Mouse (Mus musculus) retina, embryonic 14.5 days (tissue): ENCODE data around the gene Lipt2.

Experiments
- DNase-seq: peaks from one replicate; pipeline ENCODE4 v3.0.0-alpha.2; 2015; ENCODE audit warnings: low spot score

The Lipt2 gene

GRCm38 (mm10) chr7:100159105-100159841, at the start of gene Lipt2:
Gene Lipt2 (plus strand): TSS chr7:100159277.
- peak; percentile 89 for DNase-seq

- no peak for DNase-seq
Measured at GRCm38 (mm10) chr7:100111506-100111905, 47.6 kb upstream of the Lipt2 start.

- peak; percentile 26 for DNase-seq
Measured at GRCm38 (mm10) chr7:100113821-100114220, 45.3 kb upstream of the Lipt2 start.

GRCm38 (mm10) chr7:100114279-100114678, 44.8 kb upstream of the Lipt2 start:
- DNase-seq, result no peak

- peak; percentile 71 for DNase-seq
Measured at GRCm38 (mm10) chr7:100120791-100121261, 38.3 kb upstream of the Lipt2 start.

GRCm38 (mm10) chr7:100121376-100121789, 37.7 kb upstream of the Lipt2 start, which contains the start of gene Pold3:
Gene Pold3 (minus strand): TSS chr7:100121565.
- peak; percentile 99 for DNase-seq

GRCm38 (mm10) chr7:100123486-100123885, 35.6 kb upstream of the Lipt2 start:
- peak; percentile 65 for DNase-seq

GRCm38 (mm10) chr7:100124211-100124610, 34.9 kb upstream of the Lipt2 start:
- peak; percentile 40 for DNase-seq

- DNase-seq, result no peak
Measured at GRCm38 (mm10) chr7:100125166-100125565, 33.9 kb upstream of the Lipt2 start.

- no peak for DNase-seq
Measured at GRCm38 (mm10) chr7:100126514-100126913, 32.6 kb upstream of the Lipt2 start.

GRCm38 (mm10) chr7:100128262-100129041, 30.6 kb upstream of the Lipt2 start:
- DNase-seq, result no peak

- DNase-seq, result no peak
Measured at GRCm38 (mm10) chr7:100130592-100130991, 28.5 kb upstream of the Lipt2 start.

GRCm38 (mm10) chr7:100132379-100132778, 26.7 kb upstream of the Lipt2 start:
- no peak for DNase-seq

- DNase-seq, result no peak
Measured at GRCm38 (mm10) chr7:100137038-100137437, 22.0 kb upstream of the Lipt2 start.

- DNase-seq, result no peak
Measured at GRCm38 (mm10) chr7:100138075-100138474, 21.0 kb upstream of the Lipt2 start.

- no peak for DNase-seq
Measured at GRCm38 (mm10) chr7:100140591-100140990, 18.5 kb upstream of the Lipt2 start.

- no peak for DNase-seq
Measured at GRCm38 (mm10) chr7:100148586-100148985, 10.5 kb upstream of the Lipt2 start.

- DNase-seq, result no peak
Measured at GRCm38 (mm10) chr7:100150086-100150485, 9.0 kb upstream of the Lipt2 start.

- DNase-seq, result no peak
Measured at GRCm38 (mm10) chr7:100150626-100151025, 8.5 kb upstream of the Lipt2 start.

- DNase-seq, result no peak
Measured at GRCm38 (mm10) chr7:100157669-100158068, 1.4 kb upstream of the Lipt2 start.

GRCm38 (mm10) chr7:100160006-100160405, 929 bp downstream of the Lipt2 start:
- DNase-seq, result no peak

GRCm38 (mm10) chr7:100163506-100163905, 4.4 kb downstream of the Lipt2 start:
- no peak for DNase-seq

GRCm38 (mm10) chr7:100168654-100169053, 9.6 kb downstream of the Lipt2 start:
- DNase-seq, result no peak
